Mouse (Mus musculus) testis, adult 2 months (tissue): ENCODE measurements at regions not wholly inside any gene's neighbourhood (a gene's known extent, or its start where the extent isn't known, plus 50 kb on each side); places are given as distances from the start of the nearest gene placed in this dataset.

Source experiments
- CTCF ChIP-seq: fragments of 200-500 bp; IDR thresholded peaks from 2 replicates; pipeline ENCODE4 v1.5.1; 2012; ENCODE audit warnings: low read depth, mild to moderate bottlenecking, inconsistent platforms, low read length, moderate library complexity; ENCODE audit not compliant: control insufficient read depth, insufficient read depth, insufficient replicate concordance
- POLR2A ChIP-seq: fragments of 200-500 bp; IDR thresholded peaks from 2 replicates; pipeline ENCODE4 v1.6.1; 2012; ENCODE audit warnings: low read depth, mild to moderate bottlenecking, inconsistent platforms, low read length, moderate library complexity; ENCODE audit not compliant: control insufficient read depth

DNA sequence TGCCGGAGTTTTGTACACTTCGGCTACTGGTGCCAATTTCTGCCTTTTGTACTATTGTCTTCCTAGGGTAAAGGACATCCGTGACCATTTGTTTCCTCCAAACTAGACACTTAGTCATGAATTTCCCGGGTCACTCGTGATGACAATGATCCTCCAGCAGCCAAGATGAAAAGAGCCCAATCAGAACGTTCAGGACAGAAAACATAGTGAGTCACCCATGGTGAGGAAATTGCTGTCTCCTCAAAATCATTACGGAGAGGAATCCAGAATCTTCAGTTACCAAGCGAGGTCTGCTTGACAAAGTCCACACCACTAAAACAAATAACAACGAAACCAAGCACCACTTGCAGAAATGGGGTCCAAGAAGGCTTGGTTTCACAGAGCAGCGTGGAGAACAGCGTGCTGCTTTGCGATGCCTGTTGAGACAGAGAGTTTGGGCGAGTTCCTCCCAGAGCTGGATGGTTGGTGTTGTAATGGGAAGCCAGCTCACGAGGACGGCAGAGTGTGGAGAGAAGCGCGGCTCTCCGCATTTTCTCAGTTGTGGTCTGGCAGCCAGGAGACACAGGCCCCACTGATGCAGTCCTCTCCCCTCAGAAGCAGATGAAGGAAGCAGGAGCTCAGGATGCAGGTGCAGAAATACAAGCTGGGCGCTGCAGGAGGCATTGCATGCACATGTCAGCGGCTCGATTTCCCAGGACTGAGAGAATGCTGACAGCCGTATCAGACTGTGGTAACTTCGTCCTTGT is 67.7 kb upstream of the Fbxo11 start:
- TF ChIP-seq CTCF, result no peak
- TF ChIP-seq POLR2A, result no peak
